Mouse (Mus musculus) bone marrow, adult 2 months (tissue): ENCODE measurements around the gene Chil1.

Source experiments
- CTCF ChIP-seq: fragments of 200-500 bp; IDR thresholded peaks from 2 replicates; pipeline ENCODE4 v1.5.1; 2011; ENCODE audit warnings: low read length, control low read depth; ENCODE audit not compliant: control insufficient read depth, insufficient read depth
- POLR2A ChIP-seq: fragments of 200-500 bp; IDR thresholded peaks from 2 replicates; pipeline ENCODE4 v1.6.1; 2011; ENCODE audit warnings: low read depth, mild to moderate bottlenecking, control low read depth, low read length, borderline replicate concordance; ENCODE audit not compliant: control insufficient read depth

DNA sequence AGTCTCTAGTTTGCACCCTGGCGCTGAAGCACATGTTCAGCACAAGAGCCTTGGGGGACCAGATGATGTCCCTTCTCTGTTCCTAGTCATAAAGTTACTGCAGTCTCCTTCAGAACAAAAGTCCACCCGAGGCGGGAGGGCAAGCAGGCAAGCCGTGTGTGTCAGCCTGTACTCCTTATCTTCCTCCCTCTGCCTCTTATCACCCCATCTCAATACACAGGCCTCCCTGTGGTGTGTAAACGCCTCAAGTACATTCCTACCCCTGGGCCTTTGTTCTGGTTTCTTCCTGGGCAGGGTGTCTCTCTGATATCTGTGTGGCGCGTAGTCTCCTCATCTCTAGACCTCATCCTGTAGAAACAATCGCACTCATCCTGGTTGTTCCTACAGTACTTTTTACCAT is 44.8 kb downstream of the Chil1 start:
- no peak for TF ChIP-seq POLR2A
- no peak for TF ChIP-seq CTCF
